Mouse (Mus musculus): ENCODE results near the gene Stx11. TPM values are rescaled to one million over a fixed set of nuclear protein-coding genes. Genes with fewer than 3 reads are reported as not detected.

The Stx11 gene
- polyA plus RNA-seq, 1 experiment from 2014 or later: 1.2 TPM

- no peak overlapping the region for H3K9ac ChIP-seq (ENCODE audit: low read depth, low read length)
- H3K27ac ChIP-seq (ENCODE audit: low read depth, low read length): no peak overlapping the region
- H3K9me3 ChIP-seq (ENCODE audit: control insufficient read depth, low read length): no peaks in the 10 kb centered on the region
- WGBS: 88% methylated on average over 5 of the region's 5 CpGs
- no peaks in the 10 kb centered on the region for H3K36me3 ChIP-seq (ENCODE audit: control insufficient read depth, insufficient read depth, low read length)
- no peak overlapping the region for H3K4me3 ChIP-seq (ENCODE audit: low read length)
- no peak for ATAC-seq (ENCODE audit: low FRiP score, low TSS enrichment)
- no peak overlapping the region for H3K4me2 ChIP-seq (replicated peaks; ENCODE audit: low read depth, low read length)
- H3K4me1 ChIP-seq (ENCODE audit: control insufficient read depth, insufficient read depth, low read length): no peaks in the 10 kb centered on the region
- no peaks in the 10 kb centered on the region for H3K27me3 ChIP-seq (ENCODE audit: control insufficient read depth, insufficient read depth, low read length)
Observed at GRCm38 (mm10) chr10:12986485-12986884, 22.4 kb upstream of the Stx11 start.

GRCm38 (mm10) chr10:12985028-12985427 is 20.9 kb upstream of the Stx11 start:
- H3K4me3 ChIP-seq (ENCODE audit: low read length): no peak overlapping the region
- H3K4me2 ChIP-seq (replicated peaks; ENCODE audit: low read depth, low read length): no peak overlapping the region
- H3K4me1 ChIP-seq (ENCODE audit: control insufficient read depth, insufficient read depth, low read length): no peaks in the 10 kb centered on the region
- H3K36me3 ChIP-seq (ENCODE audit: control insufficient read depth, insufficient read depth, low read length): no peaks in the 10 kb centered on the region
- H3K9me3 ChIP-seq (ENCODE audit: control insufficient read depth, low read length): no peaks in the 10 kb centered on the region
- H3K9ac ChIP-seq (ENCODE audit: low read depth, low read length): no peak overlapping the region
- no peak for ATAC-seq (ENCODE audit: low FRiP score, low TSS enrichment)
- no peaks in the 10 kb centered on the region for H3K27me3 ChIP-seq (ENCODE audit: control insufficient read depth, insufficient read depth, low read length)
- no peak overlapping the region for H3K27ac ChIP-seq (ENCODE audit: low read depth, low read length)
- WGBS: 87% methylated on average over 3 of the region's 3 CpGs

- H3K4me1 ChIP-seq (ENCODE audit: control insufficient read depth, insufficient read depth, low read length): no peaks in the 10 kb centered on the region
- H3K27me3 ChIP-seq (ENCODE audit: control insufficient read depth, insufficient read depth, low read length): no peaks in the 10 kb centered on the region
- no peaks in the 10 kb centered on the region for H3K36me3 ChIP-seq (ENCODE audit: control insufficient read depth, insufficient read depth, low read length)
- no peak overlapping the region for H3K4me3 ChIP-seq (ENCODE audit: low read length)
- no peak overlapping the region for H3K4me2 ChIP-seq (replicated peaks; ENCODE audit: low read depth, low read length)
- H3K27ac ChIP-seq (ENCODE audit: low read depth, low read length): no peak overlapping the region
- whole genome bisulfite sequencing: 77% methylated on average over 3 of the region's 3 CpGs
- H3K9ac ChIP-seq (ENCODE audit: low read depth, low read length): no peak overlapping the region
- no peaks in the 10 kb centered on the region for H3K9me3 ChIP-seq (ENCODE audit: control insufficient read depth, low read length)
- no peak for ATAC-seq (ENCODE audit: low FRiP score, low TSS enrichment)
Observed at GRCm38 (mm10) chr10:12983516-12983915, 19.4 kb upstream of the Stx11 start.

- H3K27ac ChIP-seq (ENCODE audit: low read depth, low read length): no peak overlapping the region
- no peaks in the 10 kb centered on the region for H3K4me1 ChIP-seq (ENCODE audit: control insufficient read depth, insufficient read depth, low read length)
- WGBS: 49% methylated on average over 7 of the region's 7 CpGs
- no peak overlapping the region for H3K4me3 ChIP-seq (ENCODE audit: low read length)
- ATAC-seq (ENCODE audit: low FRiP score, low TSS enrichment): no peak
- H3K9me3 ChIP-seq (ENCODE audit: control insufficient read depth, low read length): no peaks in the 10 kb centered on the region
- no peaks in the 10 kb centered on the region for H3K36me3 ChIP-seq (ENCODE audit: control insufficient read depth, insufficient read depth, low read length)
- H3K27me3 ChIP-seq (ENCODE audit: control insufficient read depth, insufficient read depth, low read length): no peaks in the 10 kb centered on the region
- no peak overlapping the region for H3K9ac ChIP-seq (ENCODE audit: low read depth, low read length)
- no peak overlapping the region for H3K4me2 ChIP-seq (replicated peaks; ENCODE audit: low read depth, low read length)
Observed at GRCm38 (mm10) chr10:12981071-12981470, 17.0 kb upstream of the Stx11 start.

- no peak overlapping the region for H3K4me2 ChIP-seq (replicated peaks; ENCODE audit: low read depth, low read length)
- H3K27me3 ChIP-seq (ENCODE audit: control insufficient read depth, insufficient read depth, low read length): no peaks in the 10 kb centered on the region
- WGBS: 79% methylated on average over 9 of the region's 9 CpGs
- H3K4me1 ChIP-seq (ENCODE audit: control insufficient read depth, insufficient read depth, low read length): no peaks in the 10 kb centered on the region
- H3K4me3 ChIP-seq (ENCODE audit: low read length): no peak overlapping the region
- H3K27ac ChIP-seq (ENCODE audit: low read depth, low read length): no peak overlapping the region
- no peak for ATAC-seq (ENCODE audit: low FRiP score, low TSS enrichment)
- no peaks in the 10 kb centered on the region for H3K36me3 ChIP-seq (ENCODE audit: control insufficient read depth, insufficient read depth, low read length)
- no peak overlapping the region for H3K9ac ChIP-seq (ENCODE audit: low read depth, low read length)
- H3K9me3 ChIP-seq (ENCODE audit: control insufficient read depth, low read length): no peaks in the 10 kb centered on the region
Observed at GRCm38 (mm10) chr10:12977787-12978212, 13.7 kb upstream of the Stx11 start.

- H3K9me3 ChIP-seq (ENCODE audit: control insufficient read depth, low read length): no peaks in the 10 kb centered on the region
- H3K9ac ChIP-seq (ENCODE audit: low read depth, low read length): no peak overlapping the region
- no peaks in the 10 kb centered on the region for H3K27me3 ChIP-seq (ENCODE audit: control insufficient read depth, insufficient read depth, low read length)
- ATAC-seq (ENCODE audit: low FRiP score, low TSS enrichment): no peak
- no peaks in the 10 kb centered on the region for H3K4me1 ChIP-seq (ENCODE audit: control insufficient read depth, insufficient read depth, low read length)
- H3K36me3 ChIP-seq (ENCODE audit: control insufficient read depth, insufficient read depth, low read length): no peaks in the 10 kb centered on the region
- no peak overlapping the region for H3K4me2 ChIP-seq (replicated peaks; ENCODE audit: low read depth, low read length)
- 92% methylated on average over 7 of the region's 7 CpGs for WGBS
- H3K27ac ChIP-seq (ENCODE audit: low read depth, low read length): no peak overlapping the region
- no peak overlapping the region for H3K4me3 ChIP-seq (ENCODE audit: low read length)
Observed at GRCm38 (mm10) chr10:12976552-12976951, 12.5 kb upstream of the Stx11 start.

GRCm38 (mm10) chr10:12975957-12976356 is 11.9 kb upstream of the Stx11 start:
- H3K4me1 ChIP-seq (ENCODE audit: control insufficient read depth, insufficient read depth, low read length): no peaks in the 10 kb centered on the region
- 90% methylated on average over 7 of the region's 7 CpGs for WGBS
- H3K4me3 ChIP-seq (ENCODE audit: low read length): no peak overlapping the region
- H3K36me3 ChIP-seq (ENCODE audit: control insufficient read depth, insufficient read depth, low read length): no peaks in the 10 kb centered on the region
- no peak overlapping the region for H3K9ac ChIP-seq (ENCODE audit: low read depth, low read length)
- H3K27me3 ChIP-seq (ENCODE audit: control insufficient read depth, insufficient read depth, low read length): no peaks in the 10 kb centered on the region
- ATAC-seq (ENCODE audit: low FRiP score, low TSS enrichment): no peak
- H3K27ac ChIP-seq (ENCODE audit: low read depth, low read length): no peak overlapping the region
- H3K4me2 ChIP-seq (replicated peaks; ENCODE audit: low read depth, low read length): no peak overlapping the region
- no peaks in the 10 kb centered on the region for H3K9me3 ChIP-seq (ENCODE audit: control insufficient read depth, low read length)

- Histone ChIP-seq H3K27ac (ENCODE audit: low read depth, low read length) (no peak overlapping the region), H3K4me1 (ENCODE audit: control insufficient read depth, insufficient read depth, low read length) (no peaks in the 10 kb centered on the region), H3K9me3 (ENCODE audit: control insufficient read depth, low read length) (no peaks in the 10 kb centered on the region), H3K9ac (ENCODE audit: low read depth, low read length) (no peak overlapping the region), H3K4me3 (ENCODE audit: low read length) (no peak overlapping the region), H3K36me3 (ENCODE audit: control insufficient read depth, insufficient read depth, low read length) (no peaks in the 10 kb centered on the region), H3K27me3 (ENCODE audit: control insufficient read depth, insufficient read depth, low read length) (no peaks in the 10 kb centered on the region), H3K4me2 (replicated peaks; ENCODE audit: low read depth, low read length) (no peak overlapping the region)
- 92% methylated on average over 3 of the region's 3 CpGs for WGBS
- ATAC-seq (ENCODE audit: low FRiP score, low TSS enrichment): no peak
Observed at GRCm38 (mm10) chr10:12975461-12975860, 11.4 kb upstream of the Stx11 start.

GRCm38 (mm10) chr10:12974572-12974971 is 10.5 kb upstream of the Stx11 start:
- no peak for ATAC-seq (ENCODE audit: low FRiP score, low TSS enrichment)
- no peaks in the 10 kb centered on the region for H3K27me3 ChIP-seq (ENCODE audit: control insufficient read depth, insufficient read depth, low read length)
- no peaks in the 10 kb centered on the region for H3K4me1 ChIP-seq (ENCODE audit: control insufficient read depth, insufficient read depth, low read length)
- no peak overlapping the region for H3K9ac ChIP-seq (ENCODE audit: low read depth, low read length)
- no peak overlapping the region for H3K27ac ChIP-seq (ENCODE audit: low read depth, low read length)
- no peaks in the 10 kb centered on the region for H3K9me3 ChIP-seq (ENCODE audit: control insufficient read depth, low read length)
- no peak overlapping the region for H3K4me2 ChIP-seq (replicated peaks; ENCODE audit: low read depth, low read length)
- H3K4me3 ChIP-seq (ENCODE audit: low read length): no peak overlapping the region
- WGBS: 87% methylated on average over 6 of the region's 6 CpGs
- H3K36me3 ChIP-seq (ENCODE audit: control insufficient read depth, insufficient read depth, low read length): no peaks in the 10 kb centered on the region
